8 mouse cellular contexts compared by ENCODE assay signal in genomic region chr19:56134081-56134818, GRCm38 (mm10).
DNase-seq lines count a peak whose midpoint lies in the region; ATAC-seq and TF ChIP-seq lines count a peak whose summit lies in the region.

No protein-coding gene starts in this region.

- no peak overlapping the region for H3K4me3 ChIP-seq in cerebellum, adult 2 months (replicated peaks; ENCODE audit: insufficient read depth, low read depth, low read length)
- no peak overlapping the region for H3K4me3 ChIP-seq in lung, embryonic 14.5 days (ENCODE audit: low read depth, low read length)

- TF ChIP-seq CTCF in cerebellum, adult 2 months (IDR thresholded peaks at IDR 0.05; ENCODE audit: borderline replicate concordance, insufficient read depth, low read depth, low read length), result peak; percentile 60
- peak; percentile 96 for TF ChIP-seq CTCF in lung, embryonic 14.5 days (IDR thresholded peaks at IDR 0.05; ENCODE audit: low read depth)

- peak; percentile 69 for DNase-seq in MN1 (ENCODE audit: low spot score)
- peak; percentile 39 to 48 for DNase-seq in cerebellum, adult 2 months
- peak; percentile 74 for DNase-seq in forelimb bud, embryonic 11.5 days (ENCODE audit: low read depth, low spot score)
- peak; percentile 46 for DNase-seq in heart, postnatal 25 days (ENCODE audit: low spot score)
- DNase-seq in large intestine, adult 2 months (ENCODE audit: low read depth, low spot score), result peak; percentile 16
- DNase-seq in lung, embryonic 14.5 days, result peak; percentile 91
- peak; percentile 72 for DNase-seq in ovary, postnatal 36 days (ENCODE audit: low spot score)
- peak; percentile 75 to 77 for DNase-seq in urinary bladder, postnatal 4 days (ENCODE audit: low spot score in 2 of 2)

- no peaks in the 10 kb centered on the region for H3K36me3 ChIP-seq in lung, embryonic 14.5 days (ENCODE audit: insufficient read depth)

- no peak for TF ChIP-seq POLR2A in cerebellum, adult 2 months (IDR thresholded peaks at IDR 0.05; ENCODE audit: borderline replicate concordance, insufficient read depth, low read length)

- H3K9me3 ChIP-seq in lung, embryonic 14.5 days (ENCODE audit: low read depth, low read length), result no peaks in the 10 kb centered on the region

- peak overlapping the region; percentile 23 for H3K4me2 ChIP-seq in lung, embryonic 14.5 days

- ATAC-seq in lung, embryonic 14.5 days (ENCODE audit: insufficient read depth), result peak; percentile 87

- no peak overlapping the region for H3K9ac ChIP-seq in lung, embryonic 14.5 days

- intact Hi-C loops in heart, postnatal 25 days (cut with DNase I), result loop anchor here (1.0 to 10.0 kb wide), 3 partner anchors 239 to 798 kb away; no protein-coding TSS in a partner anchor

- no peaks in the 10 kb centered on the region for H3K4me1 ChIP-seq in cerebellum, adult 2 months (ENCODE audit: control insufficient read depth, insufficient read depth, low read length)
- H3K4me1 ChIP-seq in lung, embryonic 14.5 days (ENCODE audit: insufficient read depth), result no peaks in the 10 kb centered on the region

- H3K27ac ChIP-seq in cerebellum, adult 2 months (ENCODE audit: insufficient read depth, low read length), result no peak overlapping the region
- no peak overlapping the region for H3K27ac ChIP-seq in lung, embryonic 14.5 days (ENCODE audit: low read depth)

- no peaks in the 10 kb centered on the region for H3K27me3 ChIP-seq in cerebellum, adult 2 months (ENCODE audit: control insufficient read depth, insufficient read depth, low read length)
- H3K27me3 ChIP-seq in lung, embryonic 14.5 days (ENCODE audit: insufficient read depth, low read length), result peaks cover 4% of the 10 kb centered on the region; the same call in 1 of the 2 replicates

- 15% methylated on average over 17 of the region's 17 CpGs for WGBS in cerebellum, adult 2 months
- WGBS in large intestine, adult 2 months, result 19% methylated on average over 17 of the region's 17 CpGs
- 16% methylated on average over 17 of the region's 17 CpGs for WGBS in lung, embryonic 14.5 days

Comparison
In these comparisons a context has a peak if more than half of its experiments do, and no peak if none do; other contexts are left out.
1. DNase-seq: peak in every context shown above with its lines; median percentile 91 in lung, embryonic 14.5 days; 76 in urinary bladder, postnatal 4 days; 74 in forelimb bud, embryonic 11.5 days; 72 in ovary, postnatal 36 days; 69 in MN1; 46 in heart, postnatal 25 days; 44 in cerebellum, adult 2 months; 16 in large intestine, adult 2 months.